Mouse (Mus musculus) 3134 (cell line): ENCODE measurements at regions not wholly inside any gene's neighbourhood (a gene's known extent, or its start where the extent isn't known, plus 50 kb on each side); places are given as distances from the start of the nearest gene placed in this dataset.

ENCODE experiments used
- DNase-seq: peaks from one replicate; pipeline ENCODE4 v3.0.0-alpha.2; 2011; ENCODE audit warnings: low spot score; ENCODE audit not compliant: insufficient read length; ENCODE audit errors: extremely low read depth

DNA sequence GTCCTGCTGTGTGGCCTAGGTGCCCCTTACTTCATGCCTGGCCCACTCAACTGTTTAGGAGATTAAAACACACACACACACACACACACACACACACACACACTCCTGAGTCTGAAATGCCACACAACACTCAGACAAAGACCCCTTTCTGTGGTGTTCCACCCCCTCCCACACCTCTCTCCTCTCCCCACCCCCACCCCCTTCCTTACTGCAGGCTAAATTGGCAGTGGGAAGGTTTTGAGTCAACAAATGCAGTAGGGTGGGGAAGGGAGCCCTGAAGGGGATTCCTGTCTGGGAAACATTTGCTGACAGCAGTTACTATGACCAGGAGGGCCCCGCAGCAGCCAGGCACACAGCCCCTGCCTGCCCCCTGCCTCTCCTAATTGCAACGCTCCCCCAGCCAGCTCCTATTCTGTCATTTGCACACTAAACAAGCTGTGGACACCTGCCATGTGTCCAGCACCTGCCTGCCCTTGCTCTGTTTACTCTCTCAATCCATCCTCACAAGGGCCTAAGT lies 69.5 kb downstream of the Ephb3 start:
- DNase-seq = no peak

GRCm38 (mm10) chr16:21277789-21278342 lies 73.3 kb downstream of the Ephb3 start:
- DNase-seq = no peak

- DNase-seq = no peak
Observed at GRCm38 (mm10) chr16:21278387-21278786, 73.8 kb downstream of the Ephb3 start.

DNA sequence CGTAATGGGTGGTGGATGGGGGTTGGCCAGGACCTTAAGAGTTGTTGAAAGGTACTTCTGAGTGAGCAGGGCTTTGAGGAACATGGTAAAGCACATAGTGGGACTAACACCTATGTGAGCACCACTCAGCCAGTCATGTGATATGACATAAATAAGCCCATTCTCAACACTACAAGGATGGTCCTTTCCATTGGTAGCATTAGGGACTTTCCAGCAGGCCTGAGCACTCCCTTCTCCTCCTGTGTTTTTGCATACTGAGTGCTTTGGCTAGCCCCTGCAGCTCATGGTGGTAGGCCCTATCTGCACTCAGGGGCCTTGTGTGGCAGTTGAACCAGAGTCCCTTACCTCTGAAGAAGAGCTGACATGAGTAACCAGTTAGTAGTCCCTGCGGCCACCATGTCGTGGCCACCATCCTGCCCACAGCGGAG lies 75.7 kb downstream of the Ephb3 start:
- DNase-seq = no peak

DNA sequence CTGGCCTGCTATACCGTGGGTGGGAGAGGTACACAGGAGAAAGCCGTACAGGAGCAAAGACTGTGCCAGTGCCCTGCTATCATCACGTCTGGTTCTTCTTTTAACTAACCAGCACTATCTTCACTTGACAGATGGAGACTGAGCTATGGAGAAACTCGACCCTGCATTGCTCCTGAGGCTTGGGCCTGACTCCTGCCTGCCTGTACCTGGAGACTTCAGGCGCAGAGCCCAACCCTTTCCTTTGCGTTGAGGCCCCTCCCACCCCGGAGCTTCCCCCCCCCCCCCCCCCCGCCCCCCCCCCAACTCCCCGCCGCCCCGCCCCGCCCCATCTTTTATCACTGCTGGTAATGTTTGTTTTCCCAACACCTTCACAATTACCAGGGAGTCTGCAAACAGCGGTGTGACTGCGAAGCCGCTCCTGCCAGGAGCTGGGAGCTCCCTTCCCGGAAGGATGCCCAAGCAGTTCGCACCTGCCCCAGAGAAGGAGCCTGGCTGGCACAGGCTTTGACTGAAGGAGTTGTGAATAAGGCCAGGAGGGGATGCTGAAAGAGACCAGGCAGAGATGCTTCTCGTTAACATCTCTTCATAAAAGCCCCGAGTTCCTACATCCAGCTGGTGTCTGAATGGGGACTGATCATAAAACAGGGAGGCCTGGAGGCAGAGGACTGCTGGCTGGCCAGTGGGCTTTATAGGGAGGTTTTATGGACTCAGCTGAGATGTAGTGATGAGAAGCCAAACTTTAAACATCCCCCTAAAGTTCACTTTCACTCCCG lies 77.6 kb downstream of the Ephb3 start:
- no peak for DNase-seq

- DNase-seq = peak; percentile 40
Observed at GRCm38 (mm10) chr16:21286099-21286498, 81.5 kb downstream of the Ephb3 start.

GRCm38 (mm10) chr16:21289528-21289927 lies 85.0 kb downstream of the Ephb3 start:
- peak; percentile 78 for DNase-seq

GRCm38 (mm10) chr16:21293010-21293409 lies 88.5 kb downstream of the Ephb3 start:
- no peak for DNase-seq

DNA sequence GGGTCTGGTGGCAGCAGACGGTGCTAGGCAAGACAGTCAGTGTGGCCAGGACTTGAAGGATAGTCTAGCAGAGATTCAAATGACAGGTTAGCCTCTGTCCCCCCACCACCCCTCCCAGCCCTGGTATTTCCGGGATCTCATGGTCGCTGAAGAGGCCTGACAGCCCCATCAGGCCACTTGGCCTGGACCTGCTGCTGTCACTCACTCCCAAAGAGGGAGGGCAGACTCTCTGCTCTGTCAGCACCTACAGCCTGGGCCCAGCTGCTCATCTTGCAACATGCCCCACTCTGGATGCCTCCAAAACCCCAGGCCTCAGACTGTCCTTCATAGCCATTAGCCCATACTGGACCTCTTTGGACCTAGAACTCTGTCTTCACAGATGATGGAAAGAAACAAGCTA lies 89.0 kb downstream of the Ephb3 start:
- DNase-seq = no peak

DNA sequence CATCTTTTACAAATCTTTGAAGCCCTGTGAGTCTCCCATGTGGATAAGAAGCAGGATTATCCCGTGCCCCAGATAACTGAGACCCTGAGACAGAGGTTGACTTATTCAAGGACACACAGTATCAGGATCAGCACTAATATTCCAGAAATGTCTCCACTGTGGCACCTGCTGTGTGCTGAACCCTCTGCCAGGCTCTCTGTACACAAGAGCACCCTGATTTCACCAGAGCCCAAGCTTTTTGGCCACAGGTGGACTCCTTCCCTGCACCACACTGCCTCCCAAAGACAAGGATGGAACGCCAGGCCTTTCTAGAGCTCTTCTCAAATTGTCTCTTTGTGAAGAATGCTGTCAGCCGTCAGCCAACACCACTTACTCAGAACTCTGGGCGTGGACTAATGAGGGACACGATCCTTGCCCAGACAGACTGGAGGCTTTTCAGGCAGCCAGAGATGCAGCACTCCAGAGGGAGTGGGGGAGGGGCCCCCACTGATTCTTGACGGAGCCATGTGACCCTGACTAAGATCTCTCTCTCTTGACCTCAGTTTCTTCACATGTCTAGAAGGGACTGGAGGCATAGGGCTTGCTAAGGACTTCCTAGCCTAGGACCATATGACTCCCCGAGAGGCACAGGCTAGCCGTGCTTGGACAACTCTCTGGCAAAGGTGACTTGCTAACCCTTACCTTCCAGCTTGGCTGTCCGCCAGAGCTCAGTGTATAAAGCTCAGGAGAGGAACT lies 90.3 kb downstream of the Ephb3 start:
- DNase-seq = no peak

GRCm38 (mm10) chr16:21295956-21296733 lies 91.6 kb downstream of the Ephb3 start:
- no peak for DNase-seq

- no peak for DNase-seq
Observed at GRCm38 (mm10) chr16:21296786-21297185, 92.2 kb downstream of the Ephb3 start.

DNA sequence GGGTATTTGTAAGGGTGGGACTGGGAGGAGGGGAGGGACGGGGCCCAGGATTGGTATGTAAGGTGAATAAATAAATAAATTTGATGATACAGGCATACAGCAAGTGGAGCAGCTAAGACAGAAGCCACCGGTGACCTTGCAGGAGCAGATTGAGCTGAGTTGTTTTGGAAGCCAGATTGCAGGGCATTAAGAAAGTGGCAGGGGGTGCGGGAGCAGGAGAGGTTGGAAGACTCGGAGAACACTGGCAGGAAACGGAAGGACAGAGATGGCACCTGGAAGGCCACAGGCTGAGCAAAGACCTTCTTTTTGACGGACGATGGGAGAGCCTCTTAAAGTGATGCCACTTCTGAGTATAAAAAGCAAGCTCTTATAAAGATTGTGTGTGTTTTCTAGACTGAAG lies 94.3 kb downstream of the Ephb3 start:
- DNase-seq = no peak

GRCm38 (mm10) chr16:21305859-21306258 lies 101.3 kb downstream of the Ephb3 start:
- no peak for DNase-seq

- no peak for DNase-seq
Observed at GRCm38 (mm10) chr16:21308513-21308912, 104.0 kb downstream of the Ephb3 start.

DNA sequence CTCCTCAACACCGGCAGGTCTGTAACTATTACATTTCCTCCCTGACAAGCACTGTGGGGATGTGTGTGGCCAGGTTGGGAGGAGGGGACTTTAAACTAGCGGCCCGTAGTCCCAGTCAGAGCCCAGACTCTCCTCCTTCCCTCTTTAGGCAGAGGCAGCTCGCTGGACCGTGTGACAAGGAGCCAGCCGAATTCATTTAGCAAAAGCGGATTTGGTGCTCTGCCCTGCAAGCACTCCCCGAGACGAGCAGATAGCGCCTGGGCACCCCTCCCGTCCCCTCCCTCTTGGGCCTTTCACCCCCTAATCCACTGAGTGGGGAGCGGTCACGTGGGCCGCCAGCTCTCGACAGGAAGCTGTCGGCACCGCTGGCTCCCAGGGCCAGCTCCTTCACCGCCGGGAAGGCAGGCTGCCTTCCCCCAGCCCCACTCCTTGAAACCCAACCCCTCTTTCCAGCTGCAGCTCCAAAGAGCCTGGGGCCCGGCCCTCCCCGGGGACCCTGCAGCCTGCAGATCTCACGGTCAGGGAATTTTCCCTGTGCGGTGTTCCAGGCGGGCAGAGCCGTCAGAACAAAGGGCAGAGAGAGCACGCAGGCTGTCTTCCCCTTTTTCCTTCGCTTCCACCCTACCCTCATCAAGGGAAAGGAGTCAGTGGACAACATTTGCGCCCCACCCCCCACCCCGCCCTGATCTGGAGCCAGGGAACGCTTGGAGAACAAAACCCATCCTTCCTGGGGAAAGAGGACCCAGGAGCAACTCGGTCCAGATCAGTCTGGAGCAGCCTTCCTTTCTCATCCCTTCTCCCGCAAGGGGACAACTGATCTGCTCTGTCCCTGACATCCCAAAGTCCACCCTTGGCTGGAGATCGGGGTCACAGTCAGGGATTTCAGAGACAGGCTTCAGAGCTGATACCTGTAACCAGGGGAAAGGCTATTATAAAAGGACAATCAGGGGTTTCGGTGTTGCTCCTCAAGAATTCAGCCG lies 106.4 kb downstream of the Ephb3 start:
- DNase-seq = no peak

- DNase-seq = no peak
Observed at GRCm38 (mm10) chr16:21311781-21312180, 107.2 kb downstream of the Ephb3 start.

DNA sequence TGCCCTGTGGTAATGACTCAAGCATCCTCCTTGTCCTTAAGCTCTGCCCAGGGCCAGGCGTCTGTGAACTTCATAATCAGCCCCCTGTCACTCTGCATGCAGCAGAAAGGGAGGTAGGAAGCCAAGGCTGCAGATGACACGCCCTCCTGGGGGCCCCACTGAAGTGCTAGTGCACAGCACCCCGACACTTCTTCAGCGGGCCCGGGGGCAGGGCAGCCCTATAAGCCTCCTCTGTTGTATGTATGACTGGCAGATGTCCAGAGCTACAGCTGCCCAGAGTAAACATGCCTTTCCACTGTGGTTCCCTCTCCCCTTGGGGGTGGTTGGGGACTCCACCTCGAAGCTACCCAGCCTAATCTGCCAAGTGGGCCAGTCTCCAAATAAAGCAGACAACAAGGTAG lies 107.2 kb upstream of the Vps8 start:
- DNase-seq = peak; percentile 85

DNA sequence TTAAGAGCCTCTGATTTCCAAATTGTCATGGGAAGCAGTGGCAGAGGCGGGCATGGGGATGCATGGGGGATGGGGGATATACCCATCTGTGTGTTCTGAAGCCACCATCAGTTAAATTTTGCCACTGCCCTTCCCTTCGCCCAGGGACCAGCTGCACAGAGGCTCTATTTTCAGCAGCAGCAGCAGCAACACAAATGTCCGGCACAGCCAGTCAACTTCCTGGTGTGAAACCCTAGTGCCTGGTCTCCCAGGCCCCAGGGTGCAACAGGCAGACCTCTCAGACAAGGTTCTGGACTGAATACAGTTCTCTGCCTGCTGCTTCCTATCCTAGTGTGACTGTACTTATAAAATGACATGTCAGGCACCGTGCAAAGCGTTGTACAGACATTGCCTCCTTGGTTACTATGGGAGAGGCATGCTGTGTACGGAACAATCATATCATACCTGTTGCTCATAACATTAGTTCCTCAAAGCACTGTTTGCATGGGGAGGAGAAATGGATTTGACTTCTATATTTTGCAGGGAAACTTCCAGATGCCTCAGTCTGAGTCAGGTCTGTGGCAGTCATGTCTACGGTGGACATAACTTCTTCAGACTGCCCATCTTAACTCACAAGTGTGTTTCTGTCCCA lies 104.8 kb upstream of the Vps8 start:
- peak; percentile 21 for DNase-seq
